Mouse (Mus musculus): ENCODE measurements around the gene Armh4. TPM values are rescaled to one million over a fixed set of nuclear protein-coding genes. Genes with fewer than 3 reads are reported as not detected.

Gene Armh4
- polyA plus RNA-seq, 1 experiment from 2014 or later, result 7.7 TPM

Other genes starting within 250 kb of the Armh4 start
- gene Olfr722, start 118.6 kb upstream of the Armh4 start, polyA plus RNA-seq (2015; fragmentation: Nextera tagmentation; extraction: Ambion mirVana), result not detected in 2 replicates
- gene Olfr723, start 148.4 kb upstream of the Armh4 start, polyA plus RNA-seq (2015; fragmentation: Nextera tagmentation; extraction: Ambion mirVana), result not detected in 2 replicates
- gene Olfr724, start 179.9 kb upstream of the Armh4 start, polyA plus RNA-seq (2015; fragmentation: Nextera tagmentation; extraction: Ambion mirVana), result not detected in 2 replicates

Measured in kidney, embryonic 15.5 days (tissue).